Mouse (Mus musculus) cortical plate, adult 2 months (tissue): ENCODE data around the gene Birc5.

Source experiments
- CTCF ChIP-seq: fragments of 200-500 bp; IDR thresholded peaks from 2 replicates; pipeline ENCODE4 v1.5.1; 2011; ENCODE audit warnings: mild to moderate bottlenecking, control low read depth, low read length; ENCODE audit not compliant: insufficient read depth; ENCODE audit errors: extremely low read depth
- POLR2A ChIP-seq: fragments of 200-500 bp; IDR thresholded peaks from 2 replicates; pipeline ENCODE4 v1.6.1; 2011; ENCODE audit warnings: mild to moderate bottlenecking, low read length, control low read depth; ENCODE audit not compliant: insufficient read depth; ENCODE audit errors: extremely low read depth

GRCm38 (mm10) chr11:117838572-117838971, 10.5 kb upstream of the Birc5 start:
- TF ChIP-seq CTCF (no peak), POLR2A (no peak)
